Mouse (Mus musculus): Measurements from ENCODE around the gene Marveld3.

DNA sequence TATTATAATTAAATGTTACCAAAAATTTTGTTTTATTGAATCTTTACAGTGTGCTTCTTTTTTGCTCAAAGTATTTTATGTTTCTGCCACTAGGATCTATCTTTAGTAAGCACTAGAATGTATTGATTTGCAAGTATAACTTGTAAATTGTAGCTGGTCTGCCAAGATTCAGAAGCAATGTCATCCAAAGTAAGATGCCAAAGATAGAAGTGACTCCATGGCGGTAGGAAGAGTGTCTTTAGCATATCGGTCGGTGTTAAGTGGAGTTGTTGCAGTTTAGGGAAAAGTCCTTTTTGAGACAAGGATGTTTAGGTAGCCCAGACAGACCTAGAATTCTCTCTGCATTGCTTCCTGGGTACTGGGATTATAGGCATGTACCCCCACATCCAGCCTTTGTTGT is 55.1 kb downstream of the Marveld3 start:
- TF ChIP-seq CTCF (IDR thresholded peaks at IDR 0.05; ENCODE audit: borderline replicate concordance, extremely low read depth, insufficient read depth, insufficient read length), result no peak
- TF ChIP-seq POLR2A (IDR thresholded peaks at IDR 0.05; ENCODE audit: borderline replicate concordance, extremely low read depth, insufficient read depth, insufficient read length, poor library complexity, severe bottlenecking), result no peak

All from brain, embryonic 14.5 days (tissue).